Mouse (Mus musculus) MEL (cell line): ENCODE data around the gene Laptm4a.

ENCODE experiments used
- CHD1 ChIP-seq: IDR thresholded peaks from 2 replicates; pipeline ENCODE4 v1.6.1; 2012; ENCODE audit warnings: low read depth, mild to moderate bottlenecking, inconsistent platforms, low read length, improper control_type of control experiment
- CTCF ChIP-seq, 3 experiments: IDR thresholded peaks in 2 of 3; conservative IDR thresholded peaks in 1 of 3; 2 replicates each; pipeline ENCODE4 v1.5.1; 2011 to 2012; ENCODE audit warnings: low read length in 3 of 3, low read depth in 2 of 3, mild to moderate bottlenecking in 2 of 3, improper control_type of control experiment in 1 of 3, inconsistent platforms in 1 of 3, mixed read lengths in 1 of 3, moderate library complexity in 1 of 3; ENCODE audit not compliant: control insufficient read depth in 1 of 3, insufficient read depth in 1 of 3, poor library complexity in 1 of 3, severe bottlenecking in 1 of 3
- MAFK ChIP-seq: IDR thresholded peaks from 2 replicates; pipeline ENCODE4 v1.6.1; 2011; ENCODE audit warnings: low read depth, mild to moderate bottlenecking, low read length, improper control_type of control experiment, borderline replicate concordance
- MXI1 ChIP-seq: IDR thresholded peaks from 2 replicates; pipeline ENCODE4 v1.6.1; 2011; ENCODE audit warnings: mild to moderate bottlenecking, low read depth, low read length, improper control_type of control experiment
- POLR2A ChIP-seq, 2 experiments: IDR thresholded peaks; 2 replicates each; pipeline ENCODE4 v1.6.1; 2011 to 2012; ENCODE audit warnings: low read length in 2 of 2, mild to moderate bottlenecking in 2 of 2, control low read depth in 1 of 2, improper control_type of control experiment in 1 of 2, low read depth in 1 of 2, moderate library complexity in 1 of 2; ENCODE audit not compliant: control insufficient read depth in 1 of 2, insufficient read depth in 1 of 2, poor library complexity in 1 of 2
- POLR2AphosphoS2 ChIP-seq: IDR thresholded peaks from 2 replicates; pipeline ENCODE4 v1.6.1; 2011; ENCODE audit warnings: low read length, improper control_type of control experiment
- RAD21 ChIP-seq: IDR thresholded peaks from 2 replicates; pipeline ENCODE4 v1.6.1; 2011; ENCODE audit warnings: mild to moderate bottlenecking, low read depth, low read length, improper control_type of control experiment
- TAL1 ChIP-seq: IDR thresholded peaks from 2 replicates; pipeline ENCODE4 v1.6.1; 2012; ENCODE audit warnings: mild to moderate bottlenecking, inconsistent platforms, low read length, moderate library complexity, mixed read lengths
- TCF12 ChIP-seq: IDR thresholded peaks from 2 replicates; pipeline ENCODE4 v1.6.1; 2014; ENCODE audit warnings: low read depth, mild to moderate bottlenecking, inconsistent platforms, low read length, improper control_type of control experiment, moderate library complexity

- TF ChIP-seq CHD1 = no peak
- no peak for TF ChIP-seq POLR2AphosphoS2
- no peak for TF ChIP-seq MXI1
- no peak for TF ChIP-seq TAL1
- no peak for TF ChIP-seq RAD21
- no peak for TF ChIP-seq TCF12
- TF ChIP-seq CTCF (IDR thresholded peaks at IDR 0.05 in 2 of 3, conservative IDR thresholded peaks at IDR 0.05 in 1 of 3; ENCODE audit: control insufficient read depth in 1 of 3, insufficient read depth in 1 of 3, low read depth in 2 of 3, low read length in 3 of 3, poor library complexity in 1 of 3, severe bottlenecking in 1 of 3) = no peak
- no peak for TF ChIP-seq MAFK
- TF ChIP-seq POLR2A (IDR thresholded peaks at IDR 0.05; ENCODE audit: control insufficient read depth in 1 of 2, insufficient read depth in 1 of 2, low read depth in 1 of 2, low read length in 2 of 2, poor library complexity in 1 of 2) = no peak
Measured at GRCm38 (mm10) chr12:8898879-8899785, 22.3 kb upstream of the Laptm4a start.
